Comparison of ENCODE assay signal across 8 mouse cellular contexts in genomic region chr11:75346556-75347187, GRCm38 (mm10). TPM values are rescaled to one million over a fixed set of nuclear protein-coding genes. Genes with fewer than 3 reads are reported as not detected.
A peak's percentile ranks its signal among the peaks of the same experiment; 100 is the strongest.
DNase-seq lines count a peak whose midpoint lies in the region; ATAC-seq and TF ChIP-seq lines count a peak whose summit lies in the region.
"Had no signal": no experiment of that assay in that cellular context is flagged by ENCODE, and none has a peak within 500 bp of the region (broad histone marks: within the 10 kb centered on the region; RNA-seq: fewer than 3 reads in every experiment).

No protein-coding gene starts in this region.

- 0 out of 2 replicates have a peak, but pooled peaks cover 4% of the 10 kb centered on the region for H3K36me3 ChIP-seq in lung, embryonic 14.5 days (ENCODE audit: insufficient read depth)
- no peaks in the 10 kb centered on the region for H3K36me3 ChIP-seq in embryonic facial prominence, embryonic 12.5 days
- H3K36me3 ChIP-seq in intestine, embryonic 15.5 days, result no peaks in the 10 kb centered on the region
- no peaks in the 10 kb centered on the region for H3K36me3 ChIP-seq in neural tube, embryonic 13.5 days

- no peak for TF ChIP-seq CTCF in lung, embryonic 14.5 days (IDR thresholded peaks at IDR 0.05; ENCODE audit: low read depth)

- ATAC-seq in lung, embryonic 14.5 days (ENCODE audit: insufficient read depth), result no peak
- ATAC-seq in embryonic facial prominence, embryonic 12.5 days (ENCODE audit: insufficient number of reproducible peaks, insufficient read depth, low FRiP score, low TSS enrichment), result no peak
- ATAC-seq in intestine, embryonic 15.5 days, result no peak
- ATAC-seq in neural tube, embryonic 13.5 days (ENCODE audit: low read depth), result no peak
- ATAC-seq in granulocyte monocyte progenitor cell, adult 5-6 weeks (replicated peaks; ENCODE audit: poor library complexity, severe bottlenecking), result no peak

- H3K4me3 ChIP-seq in lung, embryonic 14.5 days (ENCODE audit: low read depth, low read length), result peak overlapping the region; percentile 94
- H3K4me3 ChIP-seq in embryonic facial prominence, embryonic 12.5 days, result peak overlapping the region; percentile 78; the same call in 1 of the 2 replicates
- no peak overlapping the region for H3K4me3 ChIP-seq in intestine, embryonic 15.5 days (replicated peaks)
- no peak overlapping the region for H3K4me3 ChIP-seq in neural tube, embryonic 13.5 days

- H3K4me2 ChIP-seq in lung, embryonic 14.5 days, result peak overlapping the region; percentile 76
- H3K4me2 ChIP-seq in embryonic facial prominence, embryonic 12.5 days (replicated peaks), result peak overlapping the region; percentile 70
- peak overlapping the region; percentile 84 for H3K4me2 ChIP-seq in intestine, embryonic 15.5 days (replicated peaks)
- H3K4me2 ChIP-seq in neural tube, embryonic 13.5 days, result peak overlapping the region; percentile 92; the same call in 1 of the 2 replicates

- H3K27me3 ChIP-seq in lung, embryonic 14.5 days (ENCODE audit: insufficient read depth, low read length), result no peaks in the 10 kb centered on the region
- H3K27me3 ChIP-seq in embryonic facial prominence, embryonic 12.5 days, result no peaks in the 10 kb centered on the region
- no peaks in the 10 kb centered on the region for H3K27me3 ChIP-seq in intestine, embryonic 15.5 days (replicated peaks)
- H3K27me3 ChIP-seq in neural tube, embryonic 13.5 days, result no peaks in the 10 kb centered on the region

- DNase-seq in lung, embryonic 14.5 days, result peak; percentile 67
- DNase-seq in lung, postnatal 36 days, result no peak
- DNase-seq in T-cell, adult 2 months (ENCODE audit: low spot score), result no peak
- DNase-seq: kidney, adult 18-20 months had no signal

- 29% methylated on average over 3 of the region's 4 CpGs for WGBS in lung, embryonic 14.5 days
- WGBS in embryonic facial prominence, embryonic 12.5 days, result 50% methylated on average over 4 of the region's 4 CpGs
- WGBS in intestine, embryonic 15.5 days, result 53% methylated on average over 4 of the region's 4 CpGs
- WGBS in neural tube, embryonic 13.5 days, result 53% methylated on average over 4 of the region's 4 CpGs

- peaks cover 15% of the 10 kb centered on the region for H3K4me1 ChIP-seq in lung, embryonic 14.5 days (ENCODE audit: insufficient read depth)
- H3K4me1 ChIP-seq in embryonic facial prominence, embryonic 12.5 days, result peaks cover 19% of the 10 kb centered on the region
- H3K4me1 ChIP-seq in intestine, embryonic 15.5 days (replicated peaks), result peaks cover 22% of the 10 kb centered on the region; the same call in 1 of the 2 replicates
- H3K4me1 ChIP-seq in neural tube, embryonic 13.5 days (replicated peaks), result peaks cover 22% of the 10 kb centered on the region

- no peaks in the 10 kb centered on the region for H3K9me3 ChIP-seq in lung, embryonic 14.5 days (ENCODE audit: low read depth, low read length)
- H3K9me3 ChIP-seq in embryonic facial prominence, embryonic 12.5 days, result no peaks in the 10 kb centered on the region
- H3K9me3 ChIP-seq in intestine, embryonic 15.5 days, result no peaks in the 10 kb centered on the region
- H3K9me3 ChIP-seq in neural tube, embryonic 13.5 days, result no peaks in the 10 kb centered on the region

- peak overlapping the region; percentile 82 for H3K9ac ChIP-seq in lung, embryonic 14.5 days
- no peak overlapping the region for H3K9ac ChIP-seq in embryonic facial prominence, embryonic 12.5 days
- no peak overlapping the region for H3K9ac ChIP-seq in intestine, embryonic 15.5 days
- no peak overlapping the region for H3K9ac ChIP-seq in neural tube, embryonic 13.5 days

- no peak overlapping the region for H3K27ac ChIP-seq in lung, embryonic 14.5 days (ENCODE audit: low read depth)
- H3K27ac ChIP-seq in embryonic facial prominence, embryonic 12.5 days, result no peak overlapping the region
- H3K27ac ChIP-seq in intestine, embryonic 15.5 days, result no peak overlapping the region
- no peak overlapping the region for H3K27ac ChIP-seq in neural tube, embryonic 13.5 days (replicated peaks)

RNA-seq across cellular contexts. Expression of gene Rpa1, which starts 1.5 kb away (rescaled TPM):
- polyA plus RNA-seq in lung, embryonic 14.5 days (2014; fragmentation: Nextera tagmentation; extraction: Ambion mirVana), result 185 and 186 TPM in 2 replicates
- 138 and 143 TPM in 2 replicates for polyA plus RNA-seq in embryonic facial prominence, embryonic 12.5 days (2016; fragmentation: Nextera tagmentation; extraction: Ambion mirVana)
- 86.2 and 100 TPM in 2 replicates for polyA plus RNA-seq in intestine, embryonic 15.5 days (2015; fragmentation: Nextera tagmentation; extraction: Ambion mirVana)
- 50.5 and 51.1 TPM in 2 replicates for polyA plus RNA-seq in neural tube, embryonic 13.5 days (2015; fragmentation: Nextera tagmentation; extraction: Ambion mirVana)
- 86.4 and 106 TPM in 2 replicates for total RNA-seq in granulocyte monocyte progenitor cell, adult 5-6 weeks (2014; fragmentation: Nextera tagmentation)
- total RNA-seq in granulocyte monocyte progenitor cell, adult 5-6 weeks (2017), result 200 and 207 TPM in 2 replicates

RNA-seq across cellular contexts. Expression of gene Smyd4, which starts 1.6 kb away (rescaled TPM):
- 14.2 and 17.3 TPM in 2 replicates for polyA plus RNA-seq in lung, embryonic 14.5 days (2014; fragmentation: Nextera tagmentation; extraction: Ambion mirVana)
- 18.5 and 21.4 TPM in 2 replicates for polyA plus RNA-seq in embryonic facial prominence, embryonic 12.5 days (2016; fragmentation: Nextera tagmentation; extraction: Ambion mirVana)
- polyA plus RNA-seq in intestine, embryonic 15.5 days (2015; fragmentation: Nextera tagmentation; extraction: Ambion mirVana), result 9.2 and 9.3 TPM in 2 replicates
- 12.8 and 16.0 TPM in 2 replicates for polyA plus RNA-seq in neural tube, embryonic 13.5 days (2015; fragmentation: Nextera tagmentation; extraction: Ambion mirVana)
- total RNA-seq in granulocyte monocyte progenitor cell, adult 5-6 weeks (2014; fragmentation: Nextera tagmentation), result 11.7 and 12.6 TPM in 2 replicates
- total RNA-seq in granulocyte monocyte progenitor cell, adult 5-6 weeks (2017), result 11.2 and 12.3 TPM in 2 replicates

Comparison
In these comparisons a context has a peak if more than half of its experiments do, and no peak if none do; other contexts are left out.
1. H3K4me3 ChIP-seq: peak in lung, embryonic 14.5 days (single experiment) and embryonic facial prominence, embryonic 12.5 days (single experiment); none in intestine, embryonic 15.5 days (single experiment) and neural tube, embryonic 13.5 days (single experiment).
2. Peak in every context shown above with its lines, with median percentiles within 50 percentile points of each other: H3K4me2 ChIP-seq.